In the genomic region with DNA sequence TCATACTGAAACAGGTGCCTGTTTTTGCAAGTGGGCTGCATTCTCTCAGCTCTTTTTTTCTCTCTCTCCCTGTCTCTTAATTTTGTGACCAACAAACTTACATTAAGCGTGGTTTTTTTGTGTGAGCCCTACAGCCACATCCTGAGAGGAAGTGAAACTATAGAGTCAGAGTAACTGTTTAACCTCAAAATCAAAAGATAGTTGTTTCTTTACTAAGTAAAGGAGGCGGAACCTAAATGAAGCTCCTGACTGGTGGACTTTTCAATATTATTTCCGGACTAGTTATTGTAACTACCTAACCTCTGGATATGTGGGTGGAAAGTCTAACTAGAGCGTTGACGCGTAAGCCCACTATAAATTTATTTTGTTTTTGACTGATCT, we compare ENCODE assay signal across 10 mouse cellular contexts. TPM values are rescaled to one million over a fixed set of nuclear protein-coding genes. Genes with fewer than 3 reads are reported as not detected.
DNase-seq lines count a peak whose midpoint lies in the region; ATAC-seq and TF ChIP-seq lines count a peak whose summit lies in the region.
"Had no signal": no experiment of that assay in that cellular context is flagged by ENCODE, and none has a peak within 500 bp of the region (broad histone marks: within the 10 kb centered on the region; RNA-seq: fewer than 3 reads in every experiment).

No protein-coding gene starts in this region.

- peaks cover 46% of the 10 kb centered on the region for H3K79me2 ChIP-seq in macrophage (ENCODE audit: inconsistent target)

- TF ChIP-seq CTCF in spleen, adult 2 months (IDR thresholded peaks at IDR 0.05; ENCODE audit: extremely low read depth, insufficient read depth, insufficient read length, insufficient replicate concordance) = no peak

- no peaks in the 10 kb centered on the region for H3K27me3 ChIP-seq in spleen, adult 2 months (ENCODE audit: control insufficient read depth, insufficient read depth, low read length)
- H3K27me3 ChIP-seq in forebrain, embryonic 16.5 days (replicated peaks; ENCODE audit: control insufficient read depth, insufficient read depth, low read length) = no peaks in the 10 kb centered on the region

- no peak for ATAC-seq in forebrain, embryonic 16.5 days

- H3K9ac ChIP-seq in forebrain, embryonic 16.5 days (replicated peaks; ENCODE audit: low read depth, low read length) = no peak overlapping the region; the same call in 1 of the 2 replicates
- H3K9ac ChIP-seq: embryonic facial prominence, embryonic 13.5 days had no signal

- H3K4me1 ChIP-seq in spleen, adult 2 months (ENCODE audit: control insufficient read depth, insufficient read depth, insufficient read length) = peaks cover 10% of the 10 kb centered on the region; the same call in 1 of the 2 replicates
- peaks cover 52% of the 10 kb centered on the region for H3K4me1 ChIP-seq in forebrain, embryonic 16.5 days (replicated peaks; ENCODE audit: control insufficient read depth, insufficient read depth, low read length)

- TF ChIP-seq POLR2A in spleen, adult 2 months (IDR thresholded peaks at IDR 0.05; ENCODE audit: low read depth, low read length) = no peak

- H3K9me3 ChIP-seq in forebrain, embryonic 16.5 days (ENCODE audit: control insufficient read depth, low read length) = no peaks in the 10 kb centered on the region
- H3K9me3 ChIP-seq: embryonic facial prominence, embryonic 13.5 days had no signal

- DNase-seq in spleen, adult 2 months (ENCODE audit: low read depth in 1 of 2, low spot score in 2 of 2) = peak; percentile 25 to 82
- DNase-seq in spleen, postnatal 4 days (ENCODE audit: low spot score in 2 of 2) = no peak
- peak; percentile 15 to 41 for DNase-seq in thymus, postnatal 10 days (ENCODE audit: low spot score in 2 of 2)
- no peak for DNase-seq in layer of hippocampus, adult 11-12 months (ENCODE audit: low spot score)
- no peak for DNase-seq in urinary bladder, adult 2 months (ENCODE audit: low spot score)
- DNase-seq in c-Kit-positive CD71-positive TER-119-positive erythroid progenitor cells, embryonic 14.5 days (ENCODE audit: low spot score) = no peak
- DNase-seq: kidney, adult 9 months had no signal

- peak overlapping the region; percentile 93 for H3K27ac ChIP-seq in spleen, adult 2 months (ENCODE audit: insufficient read depth, low read length)
- no peak overlapping the region for H3K27ac ChIP-seq in forebrain, embryonic 16.5 days (ENCODE audit: low read length)
- peak overlapping the region; percentile 58 for H3K27ac ChIP-seq in macrophage
- H3K27ac ChIP-seq: embryonic facial prominence, embryonic 13.5 days had no signal

- 6% methylated on average over 6 of the region's 6 CpGs for WGBS in spleen, adult 2 months
- 82% methylated on average over 6 of the region's 6 CpGs for WGBS in forebrain, embryonic 16.5 days
- WGBS in macrophage (ENCODE audit: missing documents) = 0% methylated on average over 6 of the region's 6 CpGs

- peak overlapping the region; percentile 79 for H3K4me3 ChIP-seq in spleen, adult 2 months (ENCODE audit: extremely low read depth, insufficient read depth, insufficient read length)
- peak overlapping the region; percentile 85 for H3K4me3 ChIP-seq in forebrain, embryonic 16.5 days (replicated peaks; ENCODE audit: low read length)
- peak overlapping the region; percentile 44 for H3K4me3 ChIP-seq in macrophage (ENCODE audit: inconsistent target)
- H3K4me3 ChIP-seq: embryonic facial prominence, embryonic 13.5 days had no signal

- peak overlapping the region; percentile 79 for H3K4me2 ChIP-seq in forebrain, embryonic 16.5 days (ENCODE audit: low read length)

- no peaks in the 10 kb centered on the region for H3K36me3 ChIP-seq in spleen, adult 2 months (ENCODE audit: control insufficient read depth, insufficient read depth, low read length)
- no peaks in the 10 kb centered on the region for H3K36me3 ChIP-seq in forebrain, embryonic 16.5 days (ENCODE audit: control insufficient read depth, insufficient read depth)
- H3K36me3 ChIP-seq in macrophage (ENCODE audit: inconsistent target) = no peaks in the 10 kb centered on the region
- H3K36me3 ChIP-seq: embryonic facial prominence, embryonic 13.5 days had no signal

RNA-seq across cellular contexts. Expression of a gene that starts 2.2 kb away (rescaled TPM):
- 21.0 and 32.2 TPM in 2 replicates for polyA plus RNA-seq in spleen, adult 2 months (2012; rRNA removed)
- polyA plus RNA-seq in forebrain, embryonic 16.5 days (2015; fragmentation: Nextera tagmentation; extraction: Ambion mirVana) = 14.7 and 15.7 TPM in 2 replicates
- 10 to 100 TPM in 9 of 26 experiments, 1 to 10 TPM in 14, under 1 TPM in 2, not detected in 1; 0.42 to 34.6 (median 3.2) TPM for total RNA-seq in macrophage (2018; cell fraction: chromatin; rRNA removed)
- total RNA-seq in macrophage (2018; cell fraction: cytosol; rRNA removed) = 10 to 100 TPM in 2 of 26 experiments, 1 to 10 TPM in 8, under 1 TPM in 16; 0.33 to 13.5 (median 0.75) TPM
- 10 to 100 TPM in 9 of 26 experiments, 1 to 10 TPM in 17; 1.9 to 31.2 (median 5.4) TPM for total RNA-seq in macrophage (2018; cell fraction: nucleus; rRNA removed)
- 0.11 to 0.72 TPM (median 0.15 TPM) in 3 replicates for polyA plus RNA-seq in macrophage (2018)
- 0.18 and 0.19 TPM in 2 replicates for polyA plus RNA-seq in urinary bladder, adult 2 months (2012; rRNA removed)

Comparison
In these comparisons a context has a peak if more than half of its experiments do, and no peak if none do; other contexts are left out.
1. DNase-seq: peak in spleen, adult 2 months (2 of 2) and thymus, postnatal 10 days (2 of 2); none in spleen, postnatal 4 days (0 of 2), layer of hippocampus, adult 11-12 months (single experiment), urinary bladder, adult 2 months (single experiment) and c-Kit-positive CD71-positive TER-119-positive erythroid progenitor cells, embryonic 14.5 days (single experiment).
2. Peak in every context shown above with its lines, with median percentiles within 50 percentile points of each other: H3K4me3 ChIP-seq.